Mouse (Mus musculus): ENCODE results near the gene Olfr541.
"Not testable (repeated sequence)": the region's sequence is repeated elsewhere in the genome, so short reads cannot be mapped to it uniquely, and the experiment has no call there.

The Olfr541 gene

GRCm38 (mm10) chr7:140696967-140697366 is at the start of gene Olfr541:
Olfr541 (plus strand) TSS chr7:140697267.
- no peak for DNase-seq

GRCm38 (mm10) chr7:140659630-140660029 is 37.4 kb upstream of the Olfr541 start, which contains the start of gene Olfr539:
Olfr539 (plus strand) TSS chr7:140659930.
- no peak for DNase-seq

GRCm38 (mm10) chr7:140670693-140671092 is 26.4 kb upstream of the Olfr541 start:
- not testable (repeated sequence) for DNase-seq

- no peak for DNase-seq
These were observed 21.2 kb upstream of the Olfr541 start for GRCm38 (mm10) chr7:140675863-140676262.

- DNase-seq = not testable (repeated sequence)
These were observed 17.5 kb upstream of the Olfr541 start for GRCm38 (mm10) chr7:140679591-140679990.

- no peak for DNase-seq
These were observed 15.4 kb upstream of the Olfr541 start, which contains the start of gene Olfr45 for GRCm38 (mm10) chr7:140681651-140682050. Olfr45 (plus strand) TSS chr7:140681951.

- no peak for DNase-seq
These were observed 9.3 kb downstream of the Olfr541 start for GRCm38 (mm10) chr7:140706348-140706747.

- no peak for DNase-seq
These were observed 10.6 kb downstream of the Olfr541 start for GRCm38 (mm10) chr7:140707536-140708284.

- no peak for DNase-seq
These were observed 20.3 kb downstream of the Olfr541 start for GRCm38 (mm10) chr7:140717155-140718055.

- no peak for DNase-seq
These were observed 24.0 kb downstream of the Olfr541 start for GRCm38 (mm10) chr7:140721095-140721494.

GRCm38 (mm10) chr7:140725558-140725957 is 28.5 kb downstream of the Olfr541 start:
- no peak for DNase-seq

- DNase-seq = no peak
These were observed 36.1 kb downstream of the Olfr541 start for GRCm38 (mm10) chr7:140733162-140733561.

GRCm38 (mm10) chr7:140747402-140747801 is 50.3 kb downstream of the Olfr541 start:
- no peak for DNase-seq

- no peak for DNase-seq
These were observed 51.2 kb downstream of the Olfr541 start for GRCm38 (mm10) chr7:140748116-140748826.

GRCm38 (mm10) chr7:140748827-140749160 is 51.7 kb downstream of the Olfr541 start:
- no peak for DNase-seq

GRCm38 (mm10) chr7:140754556-140754955 is 57.5 kb downstream of the Olfr541 start:
- no peak for DNase-seq
